Mouse (Mus musculus) midbrain, embryonic 16.5 days (tissue): ENCODE measurements around the gene Apold1. TPM values are rescaled to one million over a fixed set of nuclear protein-coding genes. Genes with fewer than 3 reads are reported as not detected.

Source experiments
- ATAC-seq: fragments of 200-750 bp; cut with Nextera tagmentation; 2 replicates; pipeline ENCODE4 v1.8.0; 2017; ENCODE audit warnings: moderate TSS enrichment
- H3K27ac ChIP-seq: fragments of 300-500 bp; sonication (generic); 2 replicates; pipeline ENCODE4 v1.5.1; 2014; ENCODE audit warnings: mild to moderate bottlenecking, low read length, mixed read lengths
- H3K27me3 ChIP-seq: fragments of 300-500 bp; sonication (generic); 2 replicates; pipeline ENCODE4 v1.6.1; 2014; ENCODE audit warnings: low read depth, low read length, mixed read lengths; ENCODE audit not compliant: control insufficient read depth, insufficient read depth
- H3K36me3 ChIP-seq: fragments of 300-500 bp; sonication (generic); 2 replicates; pipeline ENCODE4 v1.6.1; 2014; ENCODE audit warnings: mild to moderate bottlenecking, low read length, moderate library complexity, mixed read lengths; ENCODE audit not compliant: control insufficient read depth, insufficient read depth
- H3K4me1 ChIP-seq: fragments of 300-500 bp; sonication (generic); 2 replicates; pipeline ENCODE4 v1.6.1; 2014; ENCODE audit warnings: mild to moderate bottlenecking, low read length, mixed read lengths; ENCODE audit not compliant: control insufficient read depth, insufficient read depth
- H3K4me2 ChIP-seq: fragments of 300-500 bp; sonication (generic); 2 replicates; pipeline ENCODE4 v1.6.1; 2014; ENCODE audit warnings: mild to moderate bottlenecking, low read length, mixed read lengths
- H3K4me3 ChIP-seq: fragments of 300-500 bp; sonication (generic); 2 replicates; pipeline ENCODE4 v1.5.1; 2014; ENCODE audit warnings: low read depth, mild to moderate bottlenecking, low read length, moderate library complexity, mixed read lengths
- H3K9ac ChIP-seq: fragments of 300-500 bp; sonication (generic); 2 replicates; pipeline ENCODE4 v1.6.1; 2014; ENCODE audit warnings: low read depth, low read length, mixed read lengths
- H3K9me3 ChIP-seq: fragments of 300-500 bp; sonication (generic); replicated peaks from 2 replicates; pipeline ENCODE4 v1.6.1; 2014; ENCODE audit warnings: mild to moderate bottlenecking, low read length, mixed read lengths; ENCODE audit not compliant: control insufficient read depth, poor library complexity, severe bottlenecking
- WGBS: fragments of 180-500 bp; shearing (Covaris S2); extraction: QIAGEN DNeasy Blood & Tissue Kit; methylation state at CpG from one replicate; pipeline ENCODE4 v1.1.7; 2014; 5-methylcytosine and 5-hydroxymethylcytosine counted together
- polyA plus RNA-seq: library from polyadenylated mRNA; unstranded; fragments of >200 nt; fragmentation: Nextera tagmentation; extraction: Ambion mirVana; gene quantifications from 2 replicates; pipeline ENCODE4 v1.2.1, GENCODE M21; 2015

The Apold1 gene
- polyA plus RNA-seq, 1 experiment from 2014 or later, result 5.5 TPM

GRCm38 (mm10) chr6:134947311-134948087 lies 34.0 kb upstream of the Apold1 start:
- Histone ChIP-seq H3K36me3 (no peaks in the 10 kb centered on the region), H3K4me2 (no peak overlapping the region), H3K4me3 (no peak overlapping the region), H3K9ac (no peak overlapping the region), H3K27ac (no peak overlapping the region), H3K4me1 (no peaks in the 10 kb centered on the region), H3K9me3 (no peaks in the 10 kb centered on the region), H3K27me3 (no peaks in the 10 kb centered on the region)
- WGBS, result 48% methylated on average over 13 of the region's 13 CpGs
- no peak for ATAC-seq

DNA sequence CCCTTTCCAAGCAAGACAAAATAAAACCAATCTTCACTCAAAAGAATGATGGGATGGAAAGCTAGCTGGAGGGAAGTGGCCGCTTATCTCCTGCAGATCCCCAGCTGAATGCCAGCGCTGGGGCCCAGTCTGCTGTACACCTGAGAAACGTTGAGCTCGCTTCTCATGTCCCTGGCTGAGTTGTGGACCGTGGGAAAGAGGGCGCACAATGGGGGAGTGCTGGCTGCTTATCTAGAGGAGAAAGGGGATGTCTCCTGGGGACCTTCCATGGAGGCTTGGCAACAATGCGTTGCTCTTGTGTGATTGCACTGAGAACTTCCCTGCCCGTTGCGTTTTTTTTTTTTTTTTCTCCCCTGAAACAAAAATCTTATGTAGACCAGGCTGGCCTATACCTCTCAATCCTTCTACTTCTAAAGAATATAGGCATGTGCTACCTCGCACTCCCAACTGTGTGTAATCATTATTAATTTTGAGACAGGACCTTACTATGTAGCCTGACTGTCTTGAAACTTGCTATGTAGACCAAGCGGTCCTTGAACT lies 32.9 kb upstream of the Apold1 start:
- Histone ChIP-seq H3K4me1 (no peaks in the 10 kb centered on the region), H3K4me2 (no peak overlapping the region), H3K9ac (no peak overlapping the region), H3K4me3 (no peak overlapping the region), H3K27ac (no peak overlapping the region), H3K36me3 (no peaks in the 10 kb centered on the region), H3K9me3 (no peaks in the 10 kb centered on the region), H3K27me3 (no peaks in the 10 kb centered on the region)
- no peak for ATAC-seq
- WGBS, result 70% methylated on average over 11 of the region's 11 CpGs

- no peak for ATAC-seq
- H3K36me3 ChIP-seq, result no peaks in the 10 kb centered on the region
- H3K9ac ChIP-seq, result no peak overlapping the region
- H3K27me3 ChIP-seq, result no peaks in the 10 kb centered on the region
- no peak overlapping the region for H3K4me2 ChIP-seq
- no peaks in the 10 kb centered on the region for H3K4me1 ChIP-seq
- no peak overlapping the region for H3K4me3 ChIP-seq
- H3K27ac ChIP-seq, result no peak overlapping the region
- 99% methylated on average over 3 of the region's 3 CpGs for WGBS
- H3K9me3 ChIP-seq, result no peaks in the 10 kb centered on the region
These were observed 32.3 kb upstream of the Apold1 start for GRCm38 (mm10) chr6:134949241-134949640.

GRCm38 (mm10) chr6:134951364-134951763 lies 30.2 kb upstream of the Apold1 start:
- no peaks in the 10 kb centered on the region for H3K27me3 ChIP-seq
- H3K9ac ChIP-seq, result no peak overlapping the region
- H3K4me3 ChIP-seq, result no peak overlapping the region
- no peaks in the 10 kb centered on the region for H3K36me3 ChIP-seq
- H3K4me1 ChIP-seq, result no peaks in the 10 kb centered on the region
- H3K9me3 ChIP-seq, result no peaks in the 10 kb centered on the region
- WGBS, result 89% methylated on average over 5 of the region's 5 CpGs
- no peak overlapping the region for H3K4me2 ChIP-seq
- ATAC-seq, result no peak
- no peak overlapping the region for H3K27ac ChIP-seq

- no peaks in the 10 kb centered on the region for H3K4me1 ChIP-seq
- H3K27me3 ChIP-seq, result no peaks in the 10 kb centered on the region
- no peak overlapping the region for H3K27ac ChIP-seq
- no peaks in the 10 kb centered on the region for H3K36me3 ChIP-seq
- no peak for ATAC-seq
- H3K9ac ChIP-seq, result no peak overlapping the region
- H3K9me3 ChIP-seq, result no peaks in the 10 kb centered on the region
- H3K4me2 ChIP-seq, result no peak overlapping the region
- no peak overlapping the region for H3K4me3 ChIP-seq
- 69% methylated on average over 11 of the region's 11 CpGs for whole genome bisulfite sequencing
These were observed 27.5 kb upstream of the Apold1 start for GRCm38 (mm10) chr6:134953976-134954375.

GRCm38 (mm10) chr6:134956388-134956787 lies 25.1 kb upstream of the Apold1 start:
- Histone ChIP-seq H3K9ac (no peak overlapping the region), H3K4me2 (no peak overlapping the region), H3K36me3 (no peaks in the 10 kb centered on the region), H3K4me1 (no peaks in the 10 kb centered on the region), H3K27ac (no peak overlapping the region), H3K9me3 (no peaks in the 10 kb centered on the region), H3K27me3 (no peaks in the 10 kb centered on the region), H3K4me3 (no peak overlapping the region)
- 87% methylated on average over 4 of the region's 4 CpGs for WGBS
- ATAC-seq, result no peak

- no peak for ATAC-seq
- Histone ChIP-seq H3K27me3 (no peaks in the 10 kb centered on the region), H3K9me3 (no peaks in the 10 kb centered on the region), H3K4me3 (no peak overlapping the region), H3K4me1 (no peaks in the 10 kb centered on the region), H3K9ac (no peak overlapping the region), H3K4me2 (no peak overlapping the region), H3K36me3 (no peaks in the 10 kb centered on the region), H3K27ac (no peak overlapping the region)
- 57% methylated on average over 5 of the region's 5 CpGs for WGBS
These were observed 20.2 kb upstream of the Apold1 start for GRCm38 (mm10) chr6:134961286-134961685.

- WGBS, result 54% methylated on average over 9 of the region's 9 CpGs
- H3K4me3 ChIP-seq, result no peak overlapping the region
- ATAC-seq, result 0 out of 2 replicates have a peak, but pooled peaks have one; percentile 10
- no peak overlapping the region for H3K9ac ChIP-seq
- no peaks in the 10 kb centered on the region for H3K4me1 ChIP-seq
- H3K9me3 ChIP-seq, result no peaks in the 10 kb centered on the region
- H3K4me2 ChIP-seq, result no peak overlapping the region
- H3K36me3 ChIP-seq, result no peaks in the 10 kb centered on the region
- H3K27ac ChIP-seq, result no peak overlapping the region
- H3K27me3 ChIP-seq, result no peaks in the 10 kb centered on the region
These were observed 19.5 kb upstream of the Apold1 start for GRCm38 (mm10) chr6:134961858-134962517.

- 40% methylated on average over 5 of the region's 5 CpGs for WGBS
- ATAC-seq, result no peak
- H3K4me1 ChIP-seq, result no peaks in the 10 kb centered on the region
- H3K9me3 ChIP-seq, result no peaks in the 10 kb centered on the region
- H3K36me3 ChIP-seq, result no peaks in the 10 kb centered on the region
- no peak overlapping the region for H3K9ac ChIP-seq
- no peak overlapping the region for H3K4me3 ChIP-seq
- no peak overlapping the region for H3K4me2 ChIP-seq
- H3K27me3 ChIP-seq, result no peaks in the 10 kb centered on the region
- no peak overlapping the region for H3K27ac ChIP-seq
These were observed 19.0 kb upstream of the Apold1 start for GRCm38 (mm10) chr6:134962518-134962893.
